Mouse (Mus musculus): ENCODE measurements around the gene Tor3a. TPM values are rescaled to one million over a fixed set of nuclear protein-coding genes. Genes with fewer than 3 reads are reported as not detected.
A peak's percentile ranks its signal among the peaks of the same experiment; 100 is the strongest.
"Not testable (repeated sequence)": the region's sequence is repeated elsewhere in the genome, so short reads cannot be mapped to it uniquely, and the experiment has no call there.

Gene Tor3a
- total RNA-seq, 2 experiments from 2014 or later: 17.9 to 20.5 TPM

GRCm38 (mm10) chr1:156671921-156672320 lies 2.2 kb downstream of the Tor3a start:
- no peak for DNase-seq

- no peak for DNase-seq
These were observed 4.8 kb downstream of the Tor3a start for GRCm38 (mm10) chr1:156669208-156669983.

DNA sequence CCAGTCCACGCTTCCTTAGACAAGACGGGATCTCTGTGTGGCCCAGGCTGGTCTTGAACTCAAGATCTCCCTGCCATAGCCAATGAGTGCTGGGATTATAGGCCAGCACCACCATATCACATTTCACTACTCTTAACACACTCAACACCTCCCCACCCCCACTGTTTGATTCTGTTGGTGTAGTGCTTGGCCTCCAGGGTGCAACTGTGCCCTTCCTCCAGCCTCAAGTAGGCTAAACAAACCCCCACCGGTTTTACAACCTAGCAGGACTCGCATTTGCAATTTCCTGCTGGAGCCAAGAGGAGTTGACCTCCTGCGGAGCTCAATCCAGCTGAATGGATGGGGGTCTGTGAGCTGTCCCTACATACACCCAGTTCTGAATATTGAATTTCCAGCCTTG lies 5.6 kb downstream of the Tor3a start:
- no peak for DNase-seq

GRCm38 (mm10) chr1:156667141-156667926 lies 6.8 kb downstream of the Tor3a start:
- DNase-seq: peak; percentile 55 to 59

DNA sequence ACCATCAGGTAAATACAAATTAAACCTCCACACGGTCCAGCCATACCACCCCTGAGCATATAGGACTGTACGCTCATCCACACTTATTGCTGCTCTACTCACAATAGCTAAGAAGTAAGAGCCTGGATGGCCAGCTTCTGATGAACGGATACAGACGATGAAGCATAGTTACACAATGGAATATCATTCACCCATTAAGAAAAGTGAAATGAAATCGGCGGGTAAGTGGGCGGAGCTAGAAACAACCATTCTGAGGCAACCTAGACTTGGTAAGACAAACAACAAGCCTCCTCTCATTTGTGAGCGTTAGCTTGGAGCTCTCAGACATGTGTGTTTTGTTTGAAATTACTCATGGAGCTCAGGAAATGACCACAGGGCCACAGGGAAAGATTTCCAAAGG lies 8.4 kb downstream of the Tor3a start:
- DNase-seq: no peak

GRCm38 (mm10) chr1:156660660-156661236 lies 13.4 kb downstream of the Tor3a start:
- not testable (repeated sequence) for DNase-seq

DNA sequence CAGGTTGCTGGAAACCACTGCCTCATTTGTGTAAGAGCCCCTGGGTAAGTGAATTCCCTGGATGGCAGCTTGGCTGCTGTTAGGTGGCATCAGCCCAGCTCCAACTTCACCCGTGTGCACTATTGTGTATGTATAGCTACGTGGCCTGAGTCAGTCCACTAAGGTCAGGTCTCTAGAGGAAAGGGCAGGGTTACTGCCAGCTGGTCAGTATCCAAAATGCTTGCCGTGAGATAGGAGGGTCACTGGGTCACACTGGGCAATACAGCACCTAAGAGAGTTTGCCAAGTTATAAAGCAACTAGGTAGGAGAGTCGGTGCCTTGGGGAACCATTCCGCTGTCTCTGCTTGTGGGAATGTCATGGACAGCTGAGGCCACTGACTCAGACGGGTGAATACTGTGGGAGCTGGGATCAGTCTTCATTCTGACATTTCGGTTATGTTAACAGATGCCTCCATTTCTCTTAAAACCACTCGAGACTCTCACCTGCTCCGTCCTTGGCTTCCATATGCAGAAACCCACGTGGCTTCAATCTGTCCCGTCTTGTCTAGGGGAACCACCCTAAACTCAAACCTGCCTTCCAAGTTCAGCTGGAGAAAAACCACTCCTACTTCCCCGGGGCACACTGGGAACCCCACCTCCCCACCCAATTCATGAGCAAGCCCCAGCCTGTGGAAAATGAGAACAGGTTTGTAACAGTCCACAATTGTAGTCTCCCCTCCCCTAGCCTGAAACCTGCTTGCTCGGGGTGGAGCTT lies 14.1 kb downstream of the Tor3a start:
- DNase-seq: peak; percentile 53 to 62

GRCm38 (mm10) chr1:156658676-156659075 lies 15.5 kb downstream of the Tor3a start:
- DNase-seq: peak; percentile 61 to 71

DNA sequence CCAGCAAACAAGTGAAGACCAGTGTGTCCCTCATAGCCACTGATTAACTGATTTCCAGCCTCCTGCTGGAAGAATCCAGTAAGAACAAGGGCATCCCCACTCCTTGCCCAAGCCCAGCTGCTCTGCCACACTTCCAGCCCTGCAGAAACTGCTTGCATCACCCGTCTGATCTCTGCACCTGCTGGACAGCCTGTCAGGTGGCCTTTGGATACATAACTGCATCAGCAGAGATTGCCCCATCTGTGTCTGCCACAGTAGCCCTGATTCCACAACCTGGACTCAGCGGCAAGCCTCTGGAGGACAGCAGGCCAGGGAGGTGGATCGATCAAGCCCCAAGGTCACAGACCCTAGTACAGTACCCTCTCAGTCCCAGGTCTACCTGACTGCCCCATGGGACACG lies 16.6 kb downstream of the Tor3a start:
- DNase-seq: no peak

- DNase-seq: no peak
These were observed 19.2 kb downstream of the Tor3a start for GRCm38 (mm10) chr1:156654735-156655530.

GRCm38 (mm10) chr1:156652189-156652822 lies 21.9 kb downstream of the Tor3a start:
- DNase-seq: no peak

- no peak for DNase-seq
These were observed 23.5 kb downstream of the Tor3a start for GRCm38 (mm10) chr1:156650631-156651030.

DNA sequence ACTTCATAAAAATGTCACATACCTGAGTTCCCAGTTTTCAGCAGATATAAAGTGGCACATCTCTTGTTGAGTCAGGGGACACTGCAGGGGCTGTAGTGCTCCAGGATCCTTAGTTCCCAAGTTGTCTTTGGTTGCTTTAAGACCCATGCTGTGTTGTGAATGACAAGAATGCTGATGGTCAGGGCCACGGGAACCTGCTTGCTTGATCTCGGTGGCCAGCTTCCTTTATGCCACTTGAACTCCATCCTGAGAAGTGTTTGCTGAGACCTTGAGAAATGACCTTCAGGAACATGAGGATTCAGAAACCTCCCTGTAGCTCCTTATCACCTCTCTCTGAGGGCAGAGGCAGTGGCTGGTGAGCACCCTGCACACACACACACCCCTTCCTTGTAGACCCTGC lies 25.5 kb downstream of the Tor3a start:
- no peak for DNase-seq

GRCm38 (mm10) chr1:156645971-156646370 lies 28.2 kb downstream of the Tor3a start:
- DNase-seq: no peak

DNA sequence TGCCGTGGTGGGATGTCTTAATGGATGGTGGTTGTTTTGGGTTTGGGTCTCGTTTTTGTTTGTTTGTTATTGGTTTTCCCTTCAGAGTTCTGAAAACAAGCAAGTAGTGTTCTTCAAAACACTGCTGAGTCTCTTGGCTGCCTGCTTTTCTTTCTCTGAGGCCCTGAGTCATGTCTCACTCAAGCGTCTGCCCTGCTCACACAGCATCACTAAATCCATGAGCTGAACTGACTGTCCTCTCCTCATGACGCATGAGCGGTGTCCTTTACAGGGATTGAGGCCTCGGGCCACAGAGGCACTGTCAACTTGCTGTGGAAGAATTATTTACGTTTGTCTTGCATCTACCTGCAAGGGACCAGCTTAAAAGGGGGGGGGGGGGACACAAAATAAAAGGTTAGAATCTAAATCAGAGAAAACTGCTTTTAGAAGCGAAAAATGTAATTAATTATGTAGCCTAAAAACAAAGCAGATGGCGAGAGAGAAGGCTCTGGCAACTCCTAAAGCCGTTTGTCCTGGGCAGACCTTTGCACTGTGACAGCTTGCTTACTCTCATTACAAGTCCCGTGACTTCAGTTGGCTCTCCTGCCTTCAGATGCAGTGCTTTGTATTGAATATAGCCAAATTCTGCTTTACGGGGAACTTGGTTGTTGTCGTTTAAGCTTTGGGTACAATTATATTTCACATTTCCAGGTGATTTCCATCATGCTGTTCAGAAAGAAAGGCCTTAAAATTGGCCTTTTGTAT lies 29.2 kb downstream of the Tor3a start:
- DNase-seq: peak in 1 of 2 experiments; percentile 50

DNA sequence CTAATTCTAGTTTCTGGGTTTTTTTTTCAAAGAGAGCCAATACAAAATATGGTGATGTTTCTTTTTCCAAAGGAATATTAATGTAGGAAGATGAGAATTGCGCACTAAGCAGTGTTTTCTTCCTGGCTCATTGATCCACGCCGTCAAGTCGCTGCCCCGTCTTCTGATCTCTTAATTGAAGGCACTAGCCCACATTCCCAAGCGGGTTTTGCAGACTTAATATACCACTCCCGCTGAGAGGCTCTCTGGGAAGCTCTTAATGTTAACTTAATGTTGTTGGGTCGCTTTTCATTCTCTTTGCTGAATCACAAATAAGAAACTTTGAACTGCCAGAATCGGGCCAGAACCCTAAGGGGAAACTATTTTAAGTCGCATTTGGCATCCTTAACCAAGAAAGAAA lies 30.1 kb downstream of the Tor3a start:
- DNase-seq: no peak

GRCm38 (mm10) chr1:156642813-156643212 lies 31.3 kb downstream of the Tor3a start:
- no peak for DNase-seq

- DNase-seq: no peak
These were observed 32.3 kb downstream of the Tor3a start for GRCm38 (mm10) chr1:156641808-156642207.

- DNase-seq: no peak
These were observed 33.6 kb downstream of the Tor3a start for GRCm38 (mm10) chr1:156640577-156640976.

- no peak for DNase-seq
These were observed 34.7 kb downstream of the Tor3a start for GRCm38 (mm10) chr1:156639455-156639854.

Data from adrenal gland, postnatal 36 days (tissue).